Mouse (Mus musculus): ENCODE results near the gene Naa11.

GRCm38 (mm10) chr5:97345129-97345528, 47.0 kb downstream of the Naa11 start:
- no peak for TF ChIP-seq CTCF (IDR thresholded peaks at IDR 0.05; ENCODE audit: low read depth)
- no peak for TF ChIP-seq EP300 (IDR thresholded peaks at IDR 0.05; ENCODE audit: low read depth)
